In genomic region chr5:117620292-117620691, GRCm38 (mm10) we compare ENCODE assay signal across 26 mouse cellular contexts.
"Had no signal": no experiment of that assay in that cellular context is flagged by ENCODE, and none has a peak within 500 bp of the region (broad histone marks: within the 10 kb centered on the region; RNA-seq: fewer than 3 reads in every experiment).

No protein-coding gene starts in this region.

- H3K4me1 ChIP-seq: heart, embryonic 10.5 days; heart, embryonic 12.5 days; liver, embryonic 13.5 days; liver, embryonic 15.5 days had no signal

- DNase-seq: forebrain, postnatal 0 days; gastrocnemius, postnatal 14 days; gastrocnemius, postnatal 36 days; heart, adult 18-20 months; heart, postnatal 10 days; kidney, adult 11 months; kidney, adult 2 months; kidney, adult 9 months; kidney, postnatal 14 days; kidney, postnatal 36 days; layer of hippocampus, adult 9-11 months; layer of hippocampus, postnatal 36 days; liver; liver, embryonic 13.5 days had no signal

- H3K27ac ChIP-seq: heart, embryonic 10.5 days; hindbrain, embryonic 13.5 days; hindbrain, embryonic 15.5 days; hindbrain, postnatal 0 days; kidney, embryonic 15.5 days; kidney, postnatal 0 days; limb, embryonic 10.5 days; limb, embryonic 12.5 days; liver, embryonic 13.5 days; liver, embryonic 15.5 days had no signal

- H3K36me3 ChIP-seq: heart, embryonic 10.5 days; heart, embryonic 12.5 days; hindbrain, embryonic 15.5 days; kidney, embryonic 15.5 days; limb, embryonic 10.5 days; limb, embryonic 12.5 days; liver, embryonic 13.5 days; liver, embryonic 15.5 days had no signal

- H3K4me3 ChIP-seq: heart, embryonic 10.5 days; heart, embryonic 12.5 days; hindbrain, embryonic 13.5 days; hindbrain, embryonic 15.5 days; kidney, embryonic 15.5 days; limb, embryonic 10.5 days; limb, embryonic 12.5 days; liver, embryonic 13.5 days; liver, embryonic 15.5 days had no signal

- H3K27me3 ChIP-seq: hindbrain, embryonic 15.5 days; limb, embryonic 12.5 days; liver, embryonic 13.5 days; liver, embryonic 15.5 days had no signal

- H3K9ac ChIP-seq: forebrain, postnatal 0 days; heart, embryonic 12.5 days; hindbrain, embryonic 13.5 days; hindbrain, embryonic 15.5 days; kidney, embryonic 15.5 days; limb, embryonic 12.5 days; liver, embryonic 13.5 days; liver, embryonic 15.5 days had no signal

- H3K4me2 ChIP-seq: heart, embryonic 12.5 days; hindbrain, embryonic 13.5 days; hindbrain, embryonic 15.5 days; kidney, embryonic 15.5 days; limb, embryonic 12.5 days; liver, embryonic 11.5 days; liver, embryonic 13.5 days; liver, embryonic 15.5 days had no signal

- ATAC-seq: forebrain, postnatal 0 days; hindbrain, postnatal 0 days; intestine, embryonic 16.5 days had no signal

- H3K9me3 ChIP-seq: heart, embryonic 10.5 days; heart, embryonic 12.5 days; hindbrain, embryonic 13.5 days; hindbrain, embryonic 15.5 days; kidney, embryonic 15.5 days; limb, embryonic 10.5 days; limb, embryonic 12.5 days; liver, embryonic 15.5 days had no signal
